Mouse (Mus musculus) cerebellum, postnatal 36 days (tissue): Measurements from ENCODE around the gene Klf12.

Experiments
- DNase-seq, 2 experiments: peaks; one replicate each; pipeline ENCODE4 v3.0.0; 2021 to 2022; ENCODE audit warnings: mixed read lengths in 2 of 2

Klf12 gene

DNA sequence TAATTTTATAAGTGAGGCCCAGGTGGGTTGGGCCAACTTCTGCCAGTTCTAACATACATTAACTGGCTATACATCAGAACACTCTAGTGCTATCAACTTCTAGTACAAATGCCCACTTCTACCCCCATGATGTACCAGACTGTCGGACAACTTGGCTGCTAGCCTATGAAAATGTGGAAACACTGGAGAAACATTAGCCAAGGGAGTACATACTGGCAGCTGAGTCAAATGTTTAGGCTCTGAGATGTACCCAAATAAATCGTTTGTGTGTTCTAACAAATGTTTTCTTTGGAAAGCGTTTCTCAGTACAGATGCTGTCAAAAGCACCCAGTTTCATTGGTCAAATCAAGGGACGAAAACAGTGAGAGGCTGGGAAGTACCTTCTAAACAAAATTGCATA, 152.0 kb downstream of the Klf12 start:
- no peak for DNase-seq

- no peak for DNase-seq
Measured at GRCm38 (mm10) chr14:100126126-100126525, 158.4 kb downstream of the Klf12 start.

GRCm38 (mm10) chr14:100121075-100121474, 163.4 kb downstream of the Klf12 start:
- no peak for DNase-seq

- DNase-seq, result no peak
Measured at GRCm38 (mm10) chr14:100119866-100120265, 164.6 kb downstream of the Klf12 start.

GRCm38 (mm10) chr14:100113419-100113818, 171.1 kb downstream of the Klf12 start:
- no peak for DNase-seq

- DNase-seq, result no peak
Measured at GRCm38 (mm10) chr14:100111735-100112134, 172.7 kb downstream of the Klf12 start.

DNA sequence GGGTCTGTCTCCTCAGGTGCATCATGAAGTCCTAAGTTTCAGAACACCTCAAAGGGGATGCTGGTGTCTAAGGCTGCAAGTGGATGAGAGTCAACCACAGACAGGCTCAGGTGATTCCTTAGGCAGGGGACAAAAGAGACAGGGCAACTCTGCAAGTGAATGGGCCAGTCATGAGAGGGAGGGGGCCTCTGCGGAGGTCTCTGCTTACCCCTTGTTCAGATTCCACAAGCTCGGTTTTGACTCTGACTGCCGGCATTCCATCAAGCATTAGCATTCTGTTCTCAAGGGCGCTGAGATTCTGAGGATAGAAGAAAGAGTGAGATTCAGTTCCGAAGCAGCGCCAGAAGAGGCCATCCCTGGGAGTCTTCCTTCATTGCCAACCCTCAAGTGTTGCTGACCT, 174.9 kb downstream of the Klf12 start:
- DNase-seq, result no peak

DNA sequence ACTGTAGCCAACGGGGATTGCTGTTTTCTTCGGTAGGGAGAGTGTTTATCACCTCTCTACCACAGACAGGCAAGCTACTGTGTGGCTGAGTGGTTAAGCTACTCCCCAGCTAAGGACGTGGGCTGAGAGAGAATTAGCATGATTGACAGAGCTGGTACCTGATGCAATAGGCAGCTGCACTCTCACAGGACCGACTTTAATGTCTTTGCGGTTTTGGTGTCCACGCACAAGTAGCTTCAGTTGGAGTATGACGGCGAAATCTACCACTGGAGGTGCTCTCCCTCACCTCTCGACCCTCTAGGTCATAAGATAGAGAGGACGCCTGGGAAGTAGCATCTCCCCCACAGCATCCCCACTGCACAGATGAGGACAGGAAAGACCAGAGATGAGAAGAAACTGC, 178.9 kb downstream of the Klf12 start:
- no peak for DNase-seq

DNA sequence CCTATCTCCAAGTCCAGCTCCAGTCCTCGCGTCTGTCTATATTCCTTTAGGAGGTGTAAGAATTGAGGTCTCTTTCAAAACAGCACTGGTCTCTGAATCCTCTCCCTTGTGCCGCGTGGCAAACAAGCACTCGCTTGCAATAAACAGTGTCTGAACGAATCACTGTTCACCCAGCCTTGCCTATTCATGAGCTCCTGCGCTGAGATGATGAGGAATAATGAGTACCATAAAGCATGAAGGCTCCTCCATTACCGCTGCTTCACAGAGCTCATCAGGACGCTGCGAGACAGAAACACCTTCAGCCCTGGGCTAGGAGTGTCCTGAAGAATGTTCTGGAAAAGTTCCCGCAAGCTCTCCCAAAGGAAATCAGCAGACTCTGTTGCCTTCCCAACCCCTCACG, 179.7 kb downstream of the Klf12 start:
- DNase-seq, result no peak

DNA sequence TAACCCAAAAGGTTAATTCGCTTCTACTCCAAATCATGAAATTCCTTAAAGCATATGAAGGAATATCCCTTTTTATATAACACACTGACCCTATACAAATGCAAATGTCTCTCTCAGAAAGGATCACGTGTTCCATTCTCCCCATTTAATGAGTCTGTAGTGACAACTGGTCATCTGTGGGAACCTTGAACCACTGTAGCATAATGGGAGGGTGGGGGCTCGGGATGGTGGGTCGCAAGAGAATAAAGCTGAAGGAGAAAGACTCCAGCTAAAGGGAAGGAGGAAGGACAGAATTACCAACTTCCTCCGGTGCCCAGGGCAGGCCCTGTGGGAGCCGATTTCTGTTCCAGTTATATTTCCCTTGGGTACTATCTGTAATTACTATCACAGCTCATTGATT, 180.7 kb downstream of the Klf12 start:
- no peak for DNase-seq

DNA sequence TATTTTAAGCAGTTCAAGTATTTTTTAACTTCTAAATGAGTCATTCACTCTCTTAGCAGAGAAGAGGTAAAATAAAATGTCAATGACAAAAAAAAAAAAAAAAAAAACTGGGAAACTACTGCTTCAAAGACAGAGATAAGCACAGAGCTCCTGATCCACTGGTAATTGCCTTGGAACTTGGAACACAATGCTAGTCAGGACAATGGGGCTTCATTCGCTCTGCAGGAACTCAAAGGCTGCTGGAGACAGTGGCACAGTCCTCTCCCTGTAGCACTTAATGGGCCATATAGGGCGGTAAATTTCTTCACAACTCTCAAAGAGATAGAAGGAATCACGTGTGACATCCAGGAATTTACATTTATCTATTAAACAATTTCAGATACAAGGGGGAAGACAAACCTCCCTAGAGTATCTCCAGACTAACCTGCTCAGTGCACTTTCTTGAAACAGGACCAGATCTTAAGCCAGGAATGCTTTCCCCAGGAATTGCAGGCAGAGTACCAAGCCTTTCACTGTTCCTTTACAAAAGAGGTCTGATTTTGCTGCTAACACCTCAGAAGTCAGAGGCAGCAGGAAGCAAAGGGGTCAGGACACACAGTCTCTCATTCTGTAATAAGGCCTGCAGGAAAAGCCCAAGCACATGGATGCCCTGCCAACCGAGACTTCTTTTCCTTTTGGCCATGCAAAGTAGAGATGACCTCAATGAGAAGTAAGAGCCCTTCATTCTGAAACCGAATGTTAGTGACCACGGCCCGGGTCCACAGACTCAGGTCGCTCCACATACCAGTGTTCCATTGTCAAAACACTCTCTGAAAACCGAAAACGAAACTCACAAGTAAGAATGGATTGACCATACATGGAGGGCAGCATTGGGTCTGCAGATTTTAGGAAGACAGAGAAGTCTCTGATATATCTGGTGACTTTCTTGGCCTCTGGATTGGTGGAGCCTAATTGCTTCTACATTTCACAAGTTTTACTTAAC, 187.0 kb downstream of the Klf12 start:
- DNase-seq, result no peak

DNA sequence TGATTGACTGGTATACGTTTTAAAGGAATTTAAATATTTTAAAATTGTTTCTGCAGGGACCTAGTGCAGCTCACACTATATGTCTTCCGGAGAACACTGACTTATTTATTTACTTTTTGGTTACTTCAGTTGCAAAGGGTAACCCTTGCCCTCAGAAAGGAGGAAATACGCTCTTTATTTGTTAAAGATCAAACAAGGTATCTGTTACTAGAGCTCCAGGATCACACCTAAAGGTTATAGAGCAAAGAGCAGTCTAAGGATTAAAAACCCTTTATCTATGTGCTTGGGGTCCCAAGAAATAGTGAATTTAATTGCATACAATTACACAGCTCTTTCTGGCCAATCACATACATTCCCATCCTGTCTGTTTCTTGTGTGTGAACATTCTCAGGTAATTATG, 188.7 kb downstream of the Klf12 start:
- no peak for DNase-seq

- DNase-seq, result no peak
Measured at GRCm38 (mm10) chr14:100090517-100090916, 194.0 kb downstream of the Klf12 start.

DNA sequence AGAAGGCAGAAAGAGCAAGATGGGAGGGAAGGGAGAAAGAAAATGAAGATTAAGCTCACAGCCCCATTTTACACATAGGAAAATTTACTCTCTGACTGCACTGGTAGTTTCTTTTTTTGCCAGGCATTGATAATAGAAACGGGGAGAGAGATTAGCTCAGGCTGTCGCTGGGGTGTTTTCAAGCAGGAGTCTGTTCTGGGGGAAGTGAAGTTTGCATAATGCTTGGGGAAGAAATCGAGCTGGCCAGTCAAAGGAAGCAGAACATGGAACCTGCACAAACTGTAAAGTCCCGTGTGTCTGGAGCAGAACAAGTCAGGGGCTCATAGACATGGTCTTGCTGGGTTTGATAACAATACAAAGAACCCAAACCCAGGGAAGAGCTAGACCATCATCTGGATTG, 204.9 kb downstream of the Klf12 start:
- DNase-seq, result no peak

- DNase-seq, result no peak
Measured at GRCm38 (mm10) chr14:100072431-100073195, 211.9 kb downstream of the Klf12 start.

DNA sequence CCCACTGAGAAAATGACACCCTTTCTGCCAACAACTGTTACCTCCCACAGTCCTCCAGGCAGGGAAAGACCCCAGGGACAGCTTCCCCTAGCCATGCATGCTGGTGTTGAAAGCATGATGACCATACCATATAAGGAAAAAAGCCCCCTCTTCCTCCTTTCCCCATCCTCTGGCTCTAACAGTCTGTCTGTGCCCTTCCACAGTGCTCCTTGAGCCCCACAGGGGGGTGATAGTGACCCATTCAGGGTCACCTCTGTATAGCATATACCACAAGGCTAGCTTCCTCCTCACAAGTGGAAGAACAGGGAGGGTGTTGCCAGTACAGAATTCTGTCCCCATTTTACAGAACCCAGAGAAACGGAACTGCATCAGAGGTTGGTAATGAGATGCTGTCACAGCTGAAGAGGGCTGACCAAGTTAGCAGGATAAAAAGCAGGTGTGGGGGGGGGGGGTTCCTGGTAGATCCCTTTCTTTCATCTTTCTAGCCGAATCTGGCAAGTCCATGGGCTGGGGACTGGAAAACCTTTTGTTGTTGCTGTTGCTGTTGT, 214.9 kb downstream of the Klf12 start:
- no peak for DNase-seq

GRCm38 (mm10) chr14:100068715-100069114, 215.8 kb downstream of the Klf12 start:
- no peak for DNase-seq

DNA sequence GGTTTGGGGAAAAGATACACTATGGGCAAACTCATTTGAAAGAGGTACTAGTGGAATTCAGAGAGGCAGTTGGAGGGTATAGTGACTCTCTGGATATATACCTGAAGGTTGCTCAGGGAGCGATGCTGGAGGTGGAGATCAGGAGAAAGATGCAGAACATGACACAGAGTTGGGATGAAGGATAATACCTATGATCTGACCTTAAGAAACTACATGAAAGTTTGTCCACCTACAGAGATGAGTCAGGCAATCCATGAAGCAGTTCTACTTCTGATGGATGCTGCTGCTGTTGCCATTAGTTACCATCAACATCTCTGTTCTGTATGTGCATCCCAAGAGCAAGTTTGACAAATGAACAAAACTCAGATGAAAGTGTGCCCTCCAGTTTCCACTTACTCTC, 222.0 kb downstream of the Klf12 start:
- DNase-seq, result no peak

DNA sequence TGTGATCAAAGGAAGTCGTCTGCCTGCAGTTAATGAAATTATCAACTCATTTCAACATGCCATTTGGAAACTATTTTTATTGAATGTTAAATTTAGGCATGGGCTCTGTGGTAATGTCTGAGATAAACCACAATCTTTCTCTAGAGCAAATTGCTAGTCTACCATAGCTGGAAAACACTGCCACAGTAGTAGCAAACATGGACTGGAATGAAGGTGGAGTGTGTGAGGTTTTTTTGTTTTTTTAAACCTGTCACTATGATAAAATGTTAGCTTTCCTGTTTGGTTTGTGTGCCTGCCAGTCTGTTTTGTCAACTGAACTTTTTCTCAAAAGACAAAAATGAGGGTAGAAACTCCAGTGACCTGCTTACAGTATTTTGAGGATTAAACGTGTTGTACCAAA, 230.3 kb downstream of the Klf12 start:
- DNase-seq, result no peak

GRCm38 (mm10) chr14:100053456-100053855, 231.0 kb downstream of the Klf12 start:
- DNase-seq, result no peak

DNA sequence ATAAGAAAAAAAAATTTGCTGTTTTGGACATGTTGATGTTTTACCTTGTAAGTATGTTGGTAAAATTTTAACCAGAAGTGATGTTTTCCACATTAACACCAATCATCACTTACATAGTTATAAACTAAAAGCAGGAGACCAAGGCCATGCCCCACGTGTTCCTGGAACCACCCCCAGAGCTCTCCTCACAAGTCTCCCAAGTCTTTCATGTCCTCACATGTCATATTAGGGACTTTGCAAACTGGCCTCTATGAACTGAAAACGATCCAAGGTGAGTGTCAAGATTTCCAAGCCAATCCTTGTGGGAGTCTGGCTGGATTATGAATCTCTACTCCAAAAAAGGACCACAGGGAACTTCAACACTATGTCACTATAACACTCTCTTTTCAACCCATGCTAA, 231.6 kb downstream of the Klf12 start:
- no peak for DNase-seq

DNA sequence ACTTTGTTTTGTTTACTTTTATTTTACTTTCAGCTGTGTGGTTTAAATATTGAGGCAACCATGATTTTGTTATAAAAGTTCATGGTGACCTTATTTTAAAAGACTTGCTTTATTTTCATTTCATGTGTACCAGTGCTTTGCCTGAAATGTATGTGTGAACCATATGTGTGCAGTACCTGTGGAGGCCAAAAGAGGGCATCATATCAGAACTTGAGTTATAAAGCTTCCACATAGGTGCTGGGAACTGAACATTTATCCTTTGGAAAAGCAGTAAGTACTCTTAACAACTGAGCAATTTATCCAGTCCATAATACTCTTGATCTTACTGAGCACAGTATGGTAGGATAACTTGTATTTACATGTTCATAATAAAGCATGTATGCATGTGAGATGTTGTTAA, 239.0 kb downstream of the Klf12 start:
- DNase-seq, result no peak

- DNase-seq, result no peak
Measured at GRCm38 (mm10) chr14:100041823-100042222, 242.7 kb downstream of the Klf12 start.

- DNase-seq, result no peak
Measured at GRCm38 (mm10) chr14:100026671-100027070, 257.8 kb downstream of the Klf12 start.
